Mouse (Mus musculus) heart, adult 2 months (tissue): Measurements from ENCODE around the gene Synpo2.

Experiments
- CTCF ChIP-seq: fragments of 200-600 bp; IDR thresholded peaks from 2 replicates; pipeline ENCODE4 v1.8.1; 2022; ENCODE audit warnings: antibody characterized with exemption, mild to moderate bottlenecking, moderate library complexity
- EP300 ChIP-seq: fragments of 200-500 bp; IDR thresholded peaks from 2 replicates; pipeline ENCODE4 v1.6.1; 2011; ENCODE audit warnings: low read depth, low read length, control low read depth; ENCODE audit not compliant: insufficient read depth
- POLR2A ChIP-seq: fragments of 200-500 bp; IDR thresholded peaks from 2 replicates; pipeline ENCODE4 v1.6.1; 2011; ENCODE audit warnings: mild to moderate bottlenecking, low read depth, low read length, control low read depth; ENCODE audit not compliant: insufficient read depth

DNA sequence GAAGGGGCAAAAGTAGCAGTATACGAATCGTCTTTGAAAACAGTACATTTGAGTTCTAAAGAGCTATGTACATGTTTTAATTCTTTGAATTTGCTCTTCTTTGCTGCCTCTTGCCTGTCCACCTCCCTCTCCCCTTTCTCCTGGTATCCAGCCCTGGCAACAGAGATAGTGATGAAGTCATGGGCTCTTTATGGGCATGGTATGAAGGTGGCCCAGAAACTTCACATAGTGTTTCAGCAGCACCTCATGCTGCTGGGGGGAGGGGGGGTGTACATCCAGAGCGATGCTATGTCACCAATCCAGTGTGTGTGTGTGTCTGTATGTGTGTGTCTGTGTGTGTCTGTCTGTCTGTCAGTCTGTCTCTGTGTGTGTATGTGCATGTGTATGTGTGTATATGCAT lies 95.8 kb downstream of the Synpo2 start:
- TF ChIP-seq CTCF: no peak
- TF ChIP-seq POLR2A: no peak
- no peak for TF ChIP-seq EP300
